Mouse (Mus musculus) forebrain, embryonic 12.5 days (tissue): ENCODE data around the gene Slc19a2. TPM values are rescaled to one million over a fixed set of nuclear protein-coding genes. Genes with fewer than 3 reads are reported as not detected.
"Not testable (repeated sequence)": the region's sequence is repeated elsewhere in the genome, so short reads cannot be mapped to it uniquely, and the experiment has no call there.

ENCODE experiments used
- ATAC-seq: fragments of 200-750 bp; cut with Nextera tagmentation; 2 replicates; pipeline ENCODE4 v1.8.0; 2017; ENCODE audit warnings: moderate TSS enrichment; ENCODE audit not compliant: low FRiP score
- H3K27ac ChIP-seq: fragments of 300-500 bp; sonication (generic); 2 replicates; pipeline ENCODE4 v1.5.1; 2016; ENCODE audit warnings: mild to moderate bottlenecking
- H3K27me3 ChIP-seq: fragments of 300-500 bp; sonication (generic); 2 replicates; pipeline ENCODE4 v1.6.1; 2016; ENCODE audit warnings: mild to moderate bottlenecking
- H3K36me3 ChIP-seq: fragments of 300-500 bp; sonication (generic); replicated peaks from 2 replicates; pipeline ENCODE4 v1.6.1; 2016; ENCODE audit warnings: mild to moderate bottlenecking
- H3K4me1 ChIP-seq: fragments of 300-500 bp; sonication (generic); 2 replicates; pipeline ENCODE4 v1.6.1; 2016
- H3K4me2 ChIP-seq: fragments of 300-500 bp; sonication (generic); 2 replicates; pipeline ENCODE4 v1.6.1; 2016; ENCODE audit warnings: mild to moderate bottlenecking, moderate library complexity
- H3K4me3 ChIP-seq: fragments of 300-500 bp; sonication (generic); replicated peaks from 2 replicates; pipeline ENCODE4 v1.5.1; 2016; ENCODE audit warnings: mild to moderate bottlenecking
- H3K9ac ChIP-seq: fragments of 300-500 bp; sonication (generic); 2 replicates; pipeline ENCODE4 v1.6.1; 2016; ENCODE audit warnings: mild to moderate bottlenecking
- H3K9me3 ChIP-seq: fragments of 300-500 bp; sonication (generic); 2 replicates; pipeline ENCODE4 v1.6.1; 2016
- WGBS: fragments of 180-500 bp; shearing (Covaris S2); methylation state at CpG from one replicate; pipeline ENCODE4 v1.1.7; 2016; 5-methylcytosine and 5-hydroxymethylcytosine counted together
- polyA plus RNA-seq: library from polyadenylated mRNA; unstranded; fragments of >200 nt; fragmentation: Nextera tagmentation; extraction: Ambion mirVana; gene quantifications from 2 replicates; pipeline ENCODE4 v1.2.1, GENCODE M21; 2016

Gene Slc19a2
- 10.8 and 11.5 TPM in 2 replicates for polyA plus RNA-seq

- H3K36me3 ChIP-seq, result no peaks in the 10 kb centered on the region
- peak; percentile 97 for ATAC-seq
- peaks cover 24% of the 10 kb centered on the region for H3K4me1 ChIP-seq
- H3K27ac ChIP-seq, result no peak within 1 kb of the TSS
- WGBS, result 1% methylated on average over 55 of the region's 79 CpGs
- H3K4me2 ChIP-seq, result peak within 1 kb of the TSS; percentile 80
- 0 out of 2 replicates have a peak, but pooled peaks cover 8% of the 10 kb centered on the region for H3K27me3 ChIP-seq
- peak within 1 kb of the TSS; percentile 79 for H3K4me3 ChIP-seq
- peak within 1 kb of the TSS; percentile 71 for H3K9ac ChIP-seq
- no peaks in the 10 kb centered on the region for H3K9me3 ChIP-seq
Measured at GRCm38 (mm10) chr1:164248465-164249331, at the start of gene Slc19a2. Gene Slc19a2 (plus strand): TSS chr1:164249046.

DNA sequence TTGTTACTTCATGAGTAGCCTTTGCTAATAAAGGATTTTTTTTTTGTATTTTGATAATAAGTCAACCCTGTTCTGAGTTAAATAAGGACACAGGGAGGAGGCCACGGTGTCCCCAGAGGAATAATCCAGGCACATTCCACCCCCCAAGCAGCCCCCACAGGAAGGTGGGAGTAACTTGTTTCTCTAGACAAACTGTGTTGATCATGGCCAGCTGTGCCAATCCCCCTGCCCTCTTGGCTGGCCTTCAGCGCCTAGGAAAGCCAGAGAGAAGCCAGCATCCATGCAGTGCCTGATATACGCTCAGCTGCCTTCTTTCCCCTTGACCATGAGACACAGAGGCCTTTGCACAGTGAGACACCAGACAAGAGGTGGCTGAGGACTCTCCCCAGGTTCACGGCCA is 49.3 kb upstream of the Slc19a2 start:
- Histone ChIP-seq H3K4me3 (no peak overlapping the region), H3K36me3 (no peaks in the 10 kb centered on the region), H3K9ac (no peak overlapping the region), H3K27me3 (no peaks in the 10 kb centered on the region), H3K9me3 (no peaks in the 10 kb centered on the region), H3K27ac (no peak overlapping the region), H3K4me1 (no peaks in the 10 kb centered on the region), H3K4me2 (no peak overlapping the region)
- WGBS, result 88% methylated on average over 4 of the region's 4 CpGs
- ATAC-seq, result no peak

GRCm38 (mm10) chr1:164208437-164208836 is 40.4 kb upstream of the Slc19a2 start:
- H3K4me3 ChIP-seq, result no peak overlapping the region
- no peaks in the 10 kb centered on the region for H3K4me1 ChIP-seq
- H3K27ac ChIP-seq, result no peak overlapping the region
- H3K4me2 ChIP-seq, result no peak overlapping the region
- H3K36me3 ChIP-seq, result no peaks in the 10 kb centered on the region
- no peaks in the 10 kb centered on the region for H3K9me3 ChIP-seq
- no peaks in the 10 kb centered on the region for H3K27me3 ChIP-seq
- no peak overlapping the region for H3K9ac ChIP-seq
- 93% methylated on average over 2 of the region's 2 CpGs for WGBS
- ATAC-seq, result no peak

DNA sequence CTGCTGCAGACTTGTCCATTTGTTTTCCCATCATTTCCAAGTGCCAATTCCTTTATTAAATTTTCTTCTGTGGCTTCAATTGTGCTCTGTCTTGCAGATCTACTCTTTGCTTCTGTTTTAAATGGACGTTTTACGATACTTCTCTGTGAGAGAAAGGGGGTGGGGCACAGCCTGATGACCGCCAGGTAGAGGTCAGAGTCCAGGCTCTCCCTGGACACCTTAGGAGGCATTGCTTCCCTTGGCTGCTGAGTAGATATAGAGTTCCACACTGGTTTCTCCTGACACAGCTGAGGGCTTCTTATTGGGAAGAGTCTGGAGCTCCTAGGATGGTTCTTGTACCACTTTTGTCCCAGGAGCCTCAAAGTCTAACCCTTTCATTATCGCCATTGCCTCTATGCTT is 37.9 kb upstream of the Slc19a2 start:
- Histone ChIP-seq H3K27me3 (no peaks in the 10 kb centered on the region), H3K9ac (no peak overlapping the region), H3K4me2 (no peak overlapping the region), H3K36me3 (no peaks in the 10 kb centered on the region), H3K4me1 (0 out of 2 replicates have a peak, but pooled peaks cover 3% of the 10 kb centered on the region), H3K27ac (no peak overlapping the region), H3K9me3 (no peaks in the 10 kb centered on the region), H3K4me3 (no peak overlapping the region)
- WGBS, result 89% methylated on average over 4 of the region's 4 CpGs
- ATAC-seq, result no peak

DNA sequence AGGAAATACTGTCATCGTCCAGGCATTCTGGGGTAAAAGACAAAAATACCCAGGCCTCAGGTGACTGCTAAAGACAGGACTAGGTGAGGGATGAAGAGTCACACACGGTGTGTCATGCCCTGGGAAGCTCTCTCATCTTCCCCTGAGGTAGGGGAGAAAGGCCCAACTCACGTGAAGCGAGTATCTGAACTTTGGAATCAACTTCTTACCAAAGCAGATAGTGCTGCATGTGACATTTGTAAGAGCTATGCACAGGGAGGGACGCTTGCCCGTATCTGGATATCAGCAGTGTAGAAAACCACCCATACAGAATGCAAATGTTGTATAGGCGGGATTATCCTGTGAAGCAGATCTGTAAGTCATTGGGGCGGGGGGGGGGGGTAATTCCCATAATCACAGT is 36.2 kb upstream of the Slc19a2 start:
- 85% methylated on average over 8 of the region's 8 CpGs for WGBS
- no peaks in the 10 kb centered on the region for H3K27me3 ChIP-seq

GRCm38 (mm10) chr1:164214190-164214589 is 34.7 kb upstream of the Slc19a2 start:
- no peaks in the 10 kb centered on the region for H3K36me3 ChIP-seq
- H3K9me3 ChIP-seq, result no peaks in the 10 kb centered on the region
- H3K4me3 ChIP-seq, result no peak overlapping the region
- no peak overlapping the region for H3K27ac ChIP-seq
- H3K4me1 ChIP-seq, result peaks cover 3% of the 10 kb centered on the region; the same call in 1 of the 2 replicates
- no peak for ATAC-seq
- H3K4me2 ChIP-seq, result no peak overlapping the region
- H3K27me3 ChIP-seq, result no peaks in the 10 kb centered on the region
- H3K9ac ChIP-seq, result no peak overlapping the region
- 66% methylated on average over 8 of the region's 8 CpGs for WGBS

More for the DNA sequence above, 36.2 kb upstream of the Slc19a2 start:
- Histone ChIP-seq H3K4me1 (0 out of 2 replicates have a peak, but pooled peaks cover 3% of the 10 kb centered on the region), H3K9ac (no peak overlapping the region), H3K4me2 (no peak overlapping the region), H3K9me3 (no peaks in the 10 kb centered on the region), H3K27ac (no peak overlapping the region), H3K36me3 (no peaks in the 10 kb centered on the region), H3K4me3 (no peak overlapping the region)
- no peak for ATAC-seq

DNA sequence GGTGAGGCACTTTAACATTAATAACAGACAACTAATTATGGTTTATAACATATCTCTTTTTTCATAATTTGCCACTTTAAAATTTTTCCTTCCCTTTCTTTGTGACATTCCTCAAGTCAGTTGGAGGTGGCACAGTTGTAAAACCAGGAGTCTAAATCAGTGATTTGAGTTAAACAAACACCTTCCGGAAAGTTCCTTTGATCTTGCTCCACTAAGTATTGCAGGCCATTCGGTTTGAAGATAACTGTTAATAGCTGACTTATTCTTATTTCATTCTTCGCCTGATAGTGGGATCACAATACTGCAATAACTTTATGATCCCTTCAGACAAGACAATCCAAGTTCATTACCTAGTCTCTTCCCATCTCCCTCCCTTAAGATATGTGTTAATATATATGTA is 33.7 kb upstream of the Slc19a2 start:
- Histone ChIP-seq H3K4me3 (no peak overlapping the region), H3K4me2 (no peak overlapping the region), H3K9ac (no peak overlapping the region), H3K4me1 (peaks cover 3% of the 10 kb centered on the region; the same call in 1 of the 2 replicates), H3K27me3 (no peaks in the 10 kb centered on the region), H3K9me3 (no peaks in the 10 kb centered on the region), H3K27ac (no peak overlapping the region), H3K36me3 (no peaks in the 10 kb centered on the region)
- WGBS, result 87% methylated on average over 3 of the region's 3 CpGs
- ATAC-seq, result no peak

GRCm38 (mm10) chr1:164215540-164215939 is 33.3 kb upstream of the Slc19a2 start:
- peaks cover 3% of the 10 kb centered on the region; the same call in 1 of the 2 replicates for H3K4me1 ChIP-seq
- no peaks in the 10 kb centered on the region for H3K36me3 ChIP-seq
- no peak overlapping the region for H3K4me2 ChIP-seq
- 85% methylated on average over 6 of the region's 6 CpGs for WGBS
- no peak for ATAC-seq
- H3K9ac ChIP-seq, result no peak overlapping the region
- H3K9me3 ChIP-seq, result no peaks in the 10 kb centered on the region
- H3K4me3 ChIP-seq, result no peak overlapping the region
- no peak overlapping the region for H3K27ac ChIP-seq
- no peaks in the 10 kb centered on the region for H3K27me3 ChIP-seq

- H3K36me3 ChIP-seq, result no peaks in the 10 kb centered on the region
- peaks cover 3% of the 10 kb centered on the region; the same call in 1 of the 2 replicates for H3K4me1 ChIP-seq
- H3K4me3 ChIP-seq, result no peak overlapping the region
- no peak overlapping the region for H3K4me2 ChIP-seq
- H3K9ac ChIP-seq, result no peak overlapping the region
- WGBS, result 34% methylated on average over 15 of the region's 15 CpGs
- no peak overlapping the region for H3K27ac ChIP-seq
- no peak for ATAC-seq
- H3K9me3 ChIP-seq, result no peaks in the 10 kb centered on the region
- H3K27me3 ChIP-seq, result no peaks in the 10 kb centered on the region
Measured at GRCm38 (mm10) chr1:164217791-164218685, 30.8 kb upstream of the Slc19a2 start.

DNA sequence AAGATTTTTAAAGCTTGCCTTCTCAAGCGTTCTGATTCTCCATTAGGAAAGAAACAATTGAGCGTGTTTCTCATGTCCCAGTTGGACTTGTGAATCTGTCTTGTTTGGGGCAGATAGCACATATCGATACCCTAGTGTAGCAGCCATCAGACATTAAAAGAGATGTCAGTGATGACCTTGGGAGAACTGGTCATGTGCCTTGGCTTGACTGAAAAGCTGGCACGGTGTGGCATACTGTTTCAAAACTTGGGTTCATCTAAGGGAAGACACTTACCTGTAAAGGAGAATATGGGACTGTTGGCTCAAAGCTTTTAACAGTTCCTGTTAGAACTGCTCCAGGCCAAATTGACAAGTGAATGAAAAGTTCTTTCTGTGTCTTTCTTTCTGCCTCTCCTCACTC is 28.6 kb upstream of the Slc19a2 start:
- Histone ChIP-seq H3K36me3 (no peaks in the 10 kb centered on the region), H3K4me1 (no peaks in the 10 kb centered on the region; the same call in 1 of the 2 replicates), H3K9me3 (no peaks in the 10 kb centered on the region), H3K27ac (no peak overlapping the region), H3K27me3 (no peaks in the 10 kb centered on the region), H3K4me2 (no peak overlapping the region), H3K4me3 (no peak overlapping the region), H3K9ac (no peak overlapping the region)
- WGBS, result 75% methylated on average over 4 of the region's 4 CpGs
- no peak for ATAC-seq

GRCm38 (mm10) chr1:164223089-164223488 is 25.8 kb upstream of the Slc19a2 start:
- Histone ChIP-seq H3K4me3 (no peak overlapping the region), H3K4me2 (no peak overlapping the region), H3K27ac (no peak overlapping the region), H3K27me3 (no peaks in the 10 kb centered on the region), H3K9me3 (no peaks in the 10 kb centered on the region), H3K9ac (no peak overlapping the region), H3K4me1 (no peaks in the 10 kb centered on the region; the same call in 1 of the 2 replicates), H3K36me3 (no peaks in the 10 kb centered on the region)
- no peak for ATAC-seq

DNA sequence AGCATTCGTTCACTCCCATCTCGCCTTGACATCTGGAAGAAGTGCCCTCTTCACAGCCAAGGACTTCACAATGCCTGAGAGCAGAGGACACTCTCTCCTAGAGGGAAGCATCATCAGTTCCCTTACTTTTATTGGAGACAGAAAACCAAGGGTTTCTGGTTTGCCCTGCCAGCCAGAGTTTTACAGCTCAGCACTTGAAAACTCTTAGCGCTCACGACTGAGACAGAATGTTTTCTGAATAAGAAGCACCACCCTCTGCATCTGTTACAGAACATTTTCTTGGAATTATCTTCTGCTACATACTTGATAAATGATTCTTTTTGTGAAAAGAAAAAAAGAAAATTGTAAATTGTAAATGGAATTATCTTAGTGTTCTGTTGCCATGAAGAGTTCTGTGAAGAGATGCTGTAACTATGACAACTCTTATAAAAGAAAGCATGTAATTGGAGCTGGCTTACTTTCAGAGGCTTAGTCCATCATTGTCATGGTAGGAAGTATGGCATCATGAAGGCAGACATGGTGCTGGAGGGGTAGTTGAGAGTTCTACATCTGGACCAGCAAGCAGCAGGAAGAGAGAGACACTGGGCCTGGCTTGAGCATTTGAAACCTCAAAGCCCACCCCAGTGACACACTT is 16.8 kb upstream of the Slc19a2 start:
- H3K36me3 ChIP-seq, H3K9ac ChIP-seq, ATAC-seq, H3K4me1 ChIP-seq, H3K27ac ChIP-seq, H3K27me3 ChIP-seq, H3K4me3 ChIP-seq, H3K9me3 ChIP-seq, H3K4me2 ChIP-seq: not testable (repeated sequence)
- WGBS, result 84% methylated on average over 3 of the region's 4 CpGs
